Mouse (Mus musculus) small intestine, adult 2 months (tissue): ENCODE results near the gene Serpina3f. TPM values are rescaled to one million over a fixed set of nuclear protein-coding genes. Genes with fewer than 3 reads are reported as not detected.

Source experiments
- H3K27ac ChIP-seq: fragments of 200-500 bp; 2 replicates; pipeline ENCODE4 v1.5.1; 2012; ENCODE audit warnings: low read depth, low read length, control low read depth, inconsistent platforms; ENCODE audit not compliant: insufficient read depth
- H3K27me3 ChIP-seq: fragments of 200-500 bp; 2 replicates; pipeline ENCODE4 v1.6.1; 2012; ENCODE audit warnings: mild to moderate bottlenecking, moderate library complexity, low read length, inconsistent platforms; ENCODE audit not compliant: control insufficient read depth, insufficient read depth
- H3K36me3 ChIP-seq: fragments of 200-500 bp; 2 replicates; pipeline ENCODE4 v1.6.1; 2012; ENCODE audit warnings: mild to moderate bottlenecking, low read length, control low read depth, inconsistent platforms; ENCODE audit not compliant: control insufficient read depth, insufficient read depth
- H3K4me1 ChIP-seq: fragments of 200-500 bp; 2 replicates; pipeline ENCODE4 v1.6.1; 2012; ENCODE audit warnings: low read length, inconsistent platforms, mixed read lengths; ENCODE audit not compliant: control insufficient read depth, insufficient read depth, insufficient read length
- H3K4me3 ChIP-seq: fragments of 200-500 bp; 2 replicates; pipeline ENCODE4 v1.5.1; 2012; ENCODE audit warnings: low read depth, mild to moderate bottlenecking, control low read depth, inconsistent platforms, low read length, moderate library complexity
- CTCF ChIP-seq: fragments of 200-500 bp; IDR thresholded peaks from 2 replicates; pipeline ENCODE4 v1.5.1; 2012; ENCODE audit warnings: low read depth, mild to moderate bottlenecking, control low read depth, inconsistent platforms, low read length, moderate library complexity, mixed read lengths; ENCODE audit not compliant: insufficient replicate concordance, insufficient read length; ENCODE audit errors: extremely low read depth
- POLR2A ChIP-seq: fragments of 200-500 bp; IDR thresholded peaks from 2 replicates; pipeline ENCODE4 v1.6.1; 2012; ENCODE audit warnings: low read depth, mild to moderate bottlenecking, control low read depth, inconsistent platforms, low read length, moderate library complexity
- WGBS: fragments of 180-500 bp; shearing (Covaris S2); methylation state at CpG from one replicate; pipeline ENCODE4 v1.1.7; 2018; 5-methylcytosine and 5-hydroxymethylcytosine counted together
- polyA plus RNA-seq: library from polyadenylated mRNA; depleted of rRNA; stranded (reverse); fragments of >200 nt; gene quantifications from 2 replicates; pipeline ENCODE4 v1.2.3, GENCODE M21; 2012; rRNA removed

The Serpina3f gene
- polyA plus RNA-seq, 1 experiment, result 1.8 TPM

GRCm38 (mm10) chr12:104261041-104261440 lies 46.7 kb downstream of the Serpina3f start:
- no peak overlapping the region for H3K27ac ChIP-seq
- H3K4me1 ChIP-seq, result no peaks in the 10 kb centered on the region
- 36% methylated on average over 3 of the region's 3 CpGs for WGBS
- H3K4me3 ChIP-seq, result no peak overlapping the region
- H3K27me3 ChIP-seq, result no peaks in the 10 kb centered on the region
- no peaks in the 10 kb centered on the region for H3K36me3 ChIP-seq
- TF ChIP-seq POLR2A (no peak), CTCF (no peak)

- Histone ChIP-seq H3K36me3 (no peaks in the 10 kb centered on the region), H3K27ac (no peak within 1 kb of the TSS)
- TF ChIP-seq CTCF (no peak), POLR2A (no peak)
These were observed 48.5 kb downstream of the Serpina3f start, which contains the start of gene Serpina3i for GRCm38 (mm10) chr12:104262863-104263262. Serpina3i (plus strand) TSS chr12:104263122.

GRCm38 (mm10) chr12:104266374-104266773 lies 52.0 kb downstream of the Serpina3f start:
- H3K4me1 ChIP-seq, result no peaks in the 10 kb centered on the region
- no peak for TF ChIP-seq POLR2A
- TF ChIP-seq CTCF, result no peak

More at GRCm38 (mm10) chr12:104262863-104263262, 48.5 kb downstream of the Serpina3f start, which contains the start of gene Serpina3i:
- Histone ChIP-seq H3K4me3 (no peak within 1 kb of the TSS), H3K27me3 (no peaks in the 10 kb centered on the region), H3K4me1 (no peaks in the 10 kb centered on the region)

More at GRCm38 (mm10) chr12:104266374-104266773, 52.0 kb downstream of the Serpina3f start:
- Histone ChIP-seq H3K4me3 (no peak overlapping the region), H3K27ac (no peak overlapping the region), H3K36me3 (no peaks in the 10 kb centered on the region), H3K27me3 (no peaks in the 10 kb centered on the region)
- 79% methylated on average over 3 of the region's 3 CpGs for WGBS

Other genes with a start within 250 kb of the Serpina3f start
- gene Serpina11, start 224.6 kb upstream of the Serpina3f start, polyA plus RNA-seq, result 0.08 and 0.17 TPM in 2 replicates
- gene Serpina9, start 200.8 kb upstream of the Serpina3f start, polyA plus RNA-seq, result 0.13 TPM in 1 of 2 replicates, not detected in the other
- gene Serpina12, start 170.1 kb upstream of the Serpina3f start, polyA plus RNA-seq, result not detected in 2 replicates
- gene Serpina5, start 113.4 kb upstream of the Serpina3f start, polyA plus RNA-seq, result not detected in 2 replicates
- gene Serpina3a, start 101.8 kb upstream of the Serpina3f start, polyA plus RNA-seq, result not detected in 2 replicates
- not detected in 2 replicates for gene Serpina3b, start 86.5 kb upstream of the Serpina3f start, polyA plus RNA-seq
- gene Serpina3c, start 60.7 kb upstream of the Serpina3f start, polyA plus RNA-seq, result 0.11 and 0.14 TPM in 2 replicates
- 7.4 and 17.5 TPM in 2 replicates for gene Serpina3g, start 21.7 kb downstream of the Serpina3f start, polyA plus RNA-seq
- gene Serpina3i, start 48.6 kb downstream of the Serpina3f start, polyA plus RNA-seq, result 0.13 TPM in 1 of 2 replicates, not detected in the other
- gene Serpina3j, start 100.0 kb downstream of the Serpina3f start, polyA plus RNA-seq, result not detected in 2 replicates
- not detected in 2 replicates for gene Serpina3k, start 123.9 kb downstream of the Serpina3f start, polyA plus RNA-seq
- not detected in 2 replicates for gene Serpina3m, start 123.9 kb downstream of the Serpina3f start, polyA plus RNA-seq
- 7.0 and 12.6 TPM in 2 replicates for gene Serpina3n, start 192.2 kb downstream of the Serpina3f start, polyA plus RNA-seq